Mouse (Mus musculus) spleen, postnatal 36 days (tissue): ENCODE results near the gene Dhx58.

Experiments used
- DNase-seq, 2 experiments: peaks; one replicate each; pipeline ENCODE4 v3.0.0; 2022; ENCODE audit warnings: low spot score in 2 of 2, mixed read lengths in 1 of 2

Dhx58 gene

DNA sequence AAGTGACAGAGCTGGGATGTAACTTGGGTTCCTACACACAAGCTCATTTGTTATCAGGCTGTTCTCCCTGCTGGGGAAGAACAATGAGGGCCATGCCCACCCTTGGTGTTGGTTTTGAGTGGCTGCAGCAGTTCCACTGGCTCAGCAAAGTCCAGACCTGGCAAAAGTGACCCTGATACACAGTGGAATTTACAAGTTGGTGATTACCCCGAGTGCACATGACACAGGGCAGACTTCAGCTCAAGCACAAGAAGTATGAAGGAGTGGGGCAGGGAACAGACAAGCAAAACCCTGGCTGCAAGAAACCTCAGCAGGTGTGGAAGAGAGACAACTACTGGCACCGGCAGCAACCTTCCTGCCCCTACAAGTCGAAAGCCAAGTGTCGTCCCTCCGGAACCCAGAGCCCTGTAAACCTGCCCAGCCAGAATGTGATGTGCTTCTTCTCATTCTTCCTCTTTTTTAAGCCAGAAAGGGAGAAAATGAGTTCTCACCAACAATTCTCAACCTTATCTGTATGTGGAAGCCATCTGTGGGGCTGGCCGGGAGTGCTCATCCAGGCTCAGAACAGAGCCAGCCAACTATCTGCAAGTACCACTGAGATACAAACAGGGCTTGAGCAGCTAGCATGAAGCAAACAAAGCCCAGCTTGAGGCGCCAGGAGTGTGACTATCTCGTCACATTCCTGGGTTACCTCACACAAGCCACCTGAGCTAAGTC lies 17.9 kb upstream of the Dhx58 start:
- DNase-seq, result no peak

DNA sequence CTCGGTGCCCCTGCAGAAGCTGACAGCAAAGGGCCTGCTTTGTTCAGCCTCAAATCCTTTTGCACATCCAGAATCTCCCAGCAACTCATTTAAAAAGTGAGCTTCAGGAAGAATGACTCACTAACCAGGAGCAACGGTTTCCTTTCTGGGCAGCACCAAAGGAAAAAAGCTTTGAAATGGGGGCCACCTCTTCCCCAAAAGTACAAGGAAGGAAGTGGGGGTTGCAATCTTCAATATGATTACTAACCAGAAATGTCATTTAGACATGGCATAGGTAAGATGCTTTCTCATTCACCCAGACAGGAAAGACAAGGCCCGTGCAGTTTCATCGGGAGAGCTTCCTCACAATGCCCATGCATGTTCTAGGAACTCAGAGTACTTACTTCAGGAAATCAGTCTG lies 17.2 kb upstream of the Dhx58 start:
- DNase-seq, result no peak

- DNase-seq, result no peak
These were observed 16.3 kb upstream of the Dhx58 start for GRCm38 (mm10) chr11:100720345-100720744.

DNA sequence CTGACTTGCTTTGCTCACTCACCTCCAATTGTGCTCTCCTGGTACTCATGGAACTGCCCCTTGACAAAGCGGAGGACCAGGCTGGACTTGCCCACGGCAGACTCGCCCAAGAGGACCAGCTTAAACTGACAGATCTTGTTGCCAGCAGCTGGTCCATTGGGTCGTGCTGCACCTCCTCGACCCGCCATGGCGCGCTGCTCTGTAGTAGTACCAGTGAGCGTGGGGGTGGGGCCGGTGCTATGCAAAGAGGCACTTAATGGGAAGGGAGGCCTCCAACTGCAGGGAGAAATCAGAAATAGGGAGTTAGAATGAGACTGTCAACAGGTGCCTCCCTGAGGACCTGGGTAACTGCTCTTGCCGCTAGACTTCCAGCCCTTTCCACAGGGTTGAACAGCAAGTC lies 15.8 kb upstream of the Dhx58 start:
- DNase-seq, result no peak

DNA sequence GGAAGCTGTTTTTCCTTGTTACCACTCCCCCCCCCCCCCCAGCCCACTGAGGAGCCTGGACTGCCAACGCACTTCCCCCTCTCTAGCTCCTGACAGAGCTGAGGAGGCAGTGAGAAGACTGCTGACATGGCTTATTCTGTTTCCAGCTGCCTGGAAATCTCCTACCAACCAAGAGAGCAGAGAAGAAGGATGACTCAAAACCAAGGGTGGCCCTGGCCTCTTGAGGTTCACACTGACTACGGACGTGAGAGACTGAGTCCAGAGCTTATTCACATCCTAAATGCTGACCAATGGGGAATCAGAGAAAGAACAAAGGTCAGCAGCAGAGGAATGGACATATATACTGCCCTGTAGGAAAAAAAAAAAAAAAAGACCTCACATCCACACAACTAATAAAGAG lies 15.2 kb upstream of the Dhx58 start:
- no peak for DNase-seq

GRCm38 (mm10) chr11:100718866-100719265 lies 14.8 kb upstream of the Dhx58 start:
- no peak for DNase-seq

- DNase-seq, result no peak
These were observed 14.4 kb upstream of the Dhx58 start for GRCm38 (mm10) chr11:100718462-100718861.

DNA sequence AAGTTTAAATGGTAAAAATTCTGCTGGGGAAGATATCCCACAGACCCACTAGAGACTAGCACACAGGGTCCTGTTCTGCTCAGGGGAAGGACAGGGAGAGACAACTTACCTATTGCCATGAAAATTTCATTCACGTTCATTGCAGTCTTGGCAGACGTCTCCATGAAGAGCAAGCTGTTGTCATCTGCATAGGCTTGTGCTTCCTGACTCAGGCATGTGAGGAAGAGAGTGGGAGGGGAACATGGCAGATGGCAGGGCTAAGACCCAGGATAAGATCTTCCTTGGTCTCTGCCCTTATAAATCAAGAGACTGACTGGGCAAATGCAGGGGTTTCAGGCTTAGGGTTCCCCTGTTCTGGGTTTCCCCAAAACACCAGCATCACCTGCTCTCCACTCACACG lies 12.6 kb upstream of the Dhx58 start:
- no peak for DNase-seq

DNA sequence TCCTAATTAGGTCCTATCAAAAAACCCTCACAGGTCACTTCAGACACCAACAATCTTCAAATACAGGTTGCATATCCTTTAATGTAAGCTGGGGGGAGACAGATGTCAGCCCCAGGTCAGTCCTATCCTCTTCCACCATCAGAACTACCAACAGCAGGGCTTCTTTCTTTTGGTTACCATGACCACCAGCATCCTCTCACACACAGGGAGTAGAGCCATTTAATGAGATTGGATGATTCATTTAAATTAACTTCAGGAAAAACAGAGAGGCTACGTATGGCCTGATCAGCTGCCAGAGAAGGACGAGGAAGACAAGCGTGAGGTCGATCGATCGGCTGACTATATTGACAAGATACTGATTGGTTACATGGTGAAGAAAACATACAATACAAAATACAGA lies 10.9 kb upstream of the Dhx58 start:
- DNase-seq, result no peak

DNA sequence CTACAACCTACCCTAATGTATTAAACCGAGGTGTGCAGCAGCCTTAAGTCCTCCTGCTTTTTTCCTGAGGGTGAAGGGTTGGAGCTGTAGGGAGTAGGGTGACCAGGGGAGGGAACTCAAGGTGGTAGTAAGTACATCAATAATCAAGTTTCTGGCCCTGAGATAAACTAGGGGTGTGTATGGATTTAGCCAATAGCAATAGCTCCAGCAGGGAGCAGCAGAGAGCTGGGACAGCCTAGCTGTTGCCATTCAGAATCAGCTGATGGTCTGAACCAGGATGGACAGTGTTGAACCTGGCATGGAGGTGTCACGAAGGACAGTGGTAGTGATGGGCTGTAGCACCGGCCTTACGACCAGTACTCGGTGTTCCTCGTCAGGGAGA lies 10.5 kb upstream of the Dhx58 start:
- DNase-seq, result peak; percentile 67 to 72

DNA sequence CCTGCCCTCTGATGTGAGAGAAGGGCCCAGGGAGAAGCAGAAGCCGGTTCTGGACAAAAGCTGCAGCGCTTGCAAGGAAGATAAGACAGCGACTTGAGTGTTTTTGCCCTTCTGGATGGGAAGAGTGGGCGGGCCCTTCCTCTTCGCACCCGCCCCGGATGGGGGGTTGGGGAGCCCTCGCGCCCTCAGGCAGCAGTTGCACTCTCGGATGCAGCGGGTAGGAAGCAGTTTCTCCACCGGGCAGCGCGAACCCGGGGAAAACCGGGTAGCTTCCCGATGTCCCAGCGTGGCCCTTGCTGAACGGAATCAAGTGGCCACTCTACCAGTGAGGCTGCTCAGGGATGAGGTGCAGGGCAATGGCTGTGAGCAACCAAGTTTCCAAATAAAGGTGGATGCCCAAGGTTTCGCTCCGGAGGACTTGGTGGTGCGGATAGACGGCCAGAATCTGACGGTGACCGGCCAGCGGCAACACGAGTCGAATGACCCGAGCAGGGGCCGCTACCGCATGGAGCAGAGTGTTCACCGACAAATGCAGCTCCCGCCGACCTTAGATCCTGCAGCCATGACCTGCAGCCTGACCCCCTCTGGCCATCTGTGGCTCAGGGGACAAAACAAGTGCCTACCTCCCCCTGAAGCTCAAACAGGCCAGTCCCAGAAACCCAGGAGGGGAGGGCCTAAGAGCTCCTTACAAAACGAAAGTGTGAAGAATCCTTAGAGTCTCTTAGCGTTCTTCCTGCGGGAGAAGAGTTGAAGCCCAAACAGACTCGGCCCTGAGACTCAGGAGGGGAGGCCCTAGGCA lies 9.9 kb upstream of the Dhx58 start, which contains the start of gene Hspb9:
Gene Hspb9, plus strand, starts transcription at position 116 of the 799 bp plus-strand sequence.
- peak; percentile 81 to 83 for DNase-seq

GRCm38 (mm10) chr11:100713174-100713573 lies 9.1 kb upstream of the Dhx58 start:
- no peak for DNase-seq

DNA sequence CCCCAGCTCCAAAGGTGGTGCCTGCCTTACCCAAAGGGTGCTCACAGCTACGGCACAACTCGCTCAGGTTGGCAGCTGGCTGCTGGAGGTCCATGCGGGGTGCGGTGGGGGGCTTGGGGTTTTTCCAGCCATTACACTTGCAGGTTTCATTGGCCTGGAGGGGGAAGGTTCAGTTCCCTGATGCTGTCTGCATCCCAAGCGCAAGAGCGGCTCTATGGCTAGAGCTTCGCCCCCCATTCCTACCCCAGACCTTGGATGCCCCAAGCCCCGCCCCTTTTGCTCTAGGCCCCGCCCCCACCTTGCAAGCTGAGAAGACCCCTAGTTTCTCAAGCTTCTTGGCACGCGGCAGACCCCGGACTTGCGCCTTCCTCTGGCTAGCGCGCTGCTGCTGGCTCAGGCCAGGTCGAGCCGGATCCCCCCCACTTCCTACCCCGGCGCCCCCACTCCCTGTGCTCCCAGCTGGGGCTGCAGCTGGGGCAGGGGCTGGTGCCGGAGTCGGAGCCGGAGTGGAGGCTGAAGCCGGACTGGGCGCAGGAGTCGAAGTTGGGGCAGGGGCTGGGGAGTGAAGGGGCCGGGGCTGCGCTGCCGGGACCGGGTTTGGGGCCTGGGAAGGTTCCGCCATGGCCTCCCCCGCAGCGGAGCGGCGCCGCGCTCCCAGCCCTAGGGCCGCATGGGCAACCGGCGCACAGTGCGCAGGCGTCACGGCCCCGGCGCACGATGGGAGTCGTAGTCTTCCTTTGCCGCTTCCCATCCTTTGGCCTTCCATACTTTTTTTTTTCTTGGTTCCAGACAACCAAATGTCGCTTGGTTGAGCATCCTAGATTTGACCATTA lies 7.9 kb upstream of the Dhx58 start, which contains the start of gene Kat2a:
Gene Kat2a, minus strand, starts transcription at position 683 of the 833 bp plus-strand sequence.
- peak; percentile 77 to 80 for DNase-seq

- no peak for DNase-seq
These were observed 6.9 kb upstream of the Dhx58 start for GRCm38 (mm10) chr11:100710977-100711376.

DNA sequence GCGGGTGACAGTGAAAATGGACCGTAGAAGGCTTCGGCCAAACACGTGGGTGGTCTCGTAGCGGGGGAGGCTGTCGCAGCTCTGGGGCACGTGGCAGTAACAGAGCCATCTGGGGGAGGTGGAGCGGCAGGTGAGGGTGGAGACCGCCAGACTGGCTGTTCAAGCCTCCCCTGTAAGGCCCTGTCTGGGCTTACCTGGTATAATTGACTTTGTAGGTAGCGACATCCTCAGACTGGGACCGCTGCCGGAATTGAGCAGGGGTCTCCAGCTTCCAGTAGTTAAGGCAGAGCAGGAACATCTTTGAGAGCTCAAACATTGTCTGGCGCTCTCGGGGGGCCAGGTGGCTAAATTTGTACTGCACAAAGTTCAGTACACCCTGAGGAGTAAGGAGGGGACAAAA lies 6.5 kb upstream of the Dhx58 start:
- no peak for DNase-seq

- no peak for DNase-seq
These were observed 5.2 kb upstream of the Dhx58 start for GRCm38 (mm10) chr11:100709201-100709810.

- no peak for DNase-seq
These were observed 1.1 kb upstream of the Dhx58 start for GRCm38 (mm10) chr11:100705095-100705747.

DNA sequence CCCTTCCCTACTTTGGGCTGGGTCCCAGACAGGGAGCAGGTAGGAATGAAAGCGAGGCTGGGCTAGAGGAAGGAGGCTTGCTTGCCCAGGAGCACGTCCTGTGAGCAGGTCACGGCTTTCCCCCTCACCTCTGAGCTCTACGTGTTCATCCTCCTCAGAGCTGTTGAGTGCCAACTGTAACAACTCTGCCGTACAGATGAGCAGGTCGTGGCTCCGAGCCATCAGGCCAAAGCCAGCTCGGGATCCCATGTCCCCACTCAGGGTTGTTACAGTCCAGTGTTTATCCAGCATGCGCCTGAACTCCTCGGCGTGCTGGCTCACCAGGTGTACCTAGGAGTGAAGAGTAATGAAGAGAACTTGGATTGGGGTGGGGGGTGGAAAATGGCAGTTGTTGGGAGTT lies 705 bp downstream of the Dhx58 start:
- no peak for DNase-seq

DNA sequence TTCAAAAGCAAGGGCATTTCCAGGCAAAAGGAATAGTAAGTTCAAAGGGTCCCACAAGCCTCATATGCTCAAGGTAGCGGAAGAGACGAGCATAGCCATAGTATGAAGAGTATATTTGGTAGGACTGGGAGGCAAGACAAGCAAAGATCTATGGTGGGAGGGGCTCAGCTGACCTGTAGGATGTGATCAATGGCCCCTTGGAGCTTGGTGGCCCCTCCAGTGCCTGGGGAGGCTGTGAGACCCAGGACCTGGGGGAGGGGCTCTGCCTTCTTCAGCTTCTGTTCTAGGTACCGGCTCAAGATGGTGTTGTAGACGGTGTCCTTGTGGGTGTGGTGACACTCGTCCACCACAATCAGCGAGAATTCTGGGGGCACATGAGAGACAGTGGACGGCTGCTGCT lies 1.2 kb downstream of the Dhx58 start:
- DNase-seq, result no peak

- peak; percentile 69 to 75 for DNase-seq
These were observed 1.8 kb downstream of the Dhx58 start for GRCm38 (mm10) chr11:100702081-100702851.
